Mouse (Mus musculus) cortical plate, adult 2 months (tissue): ENCODE data around the gene Bcl7b.

ENCODE experiments used
- CTCF ChIP-seq: fragments of 200-500 bp; IDR thresholded peaks from 2 replicates; pipeline ENCODE4 v1.5.1; 2011; ENCODE audit warnings: mild to moderate bottlenecking, control low read depth, low read length; ENCODE audit not compliant: insufficient read depth; ENCODE audit errors: extremely low read depth
- POLR2A ChIP-seq: fragments of 200-500 bp; IDR thresholded peaks from 2 replicates; pipeline ENCODE4 v1.6.1; 2011; ENCODE audit warnings: mild to moderate bottlenecking, low read length, control low read depth; ENCODE audit not compliant: insufficient read depth; ENCODE audit errors: extremely low read depth

GRCm38 (mm10) chr5:135175086-135175485 lies 7.0 kb downstream of the Bcl7b start:
- TF ChIP-seq CTCF (no peak), POLR2A (no peak)
